Mouse (Mus musculus): ENCODE results near the gene Qdpr. TPM values are rescaled to one million over a fixed set of nuclear protein-coding genes. Genes with fewer than 3 reads are reported as not detected.

Qdpr gene
- total RNA-seq, 2 experiments from 2014 or later = 110 to 138 TPM

DNA sequence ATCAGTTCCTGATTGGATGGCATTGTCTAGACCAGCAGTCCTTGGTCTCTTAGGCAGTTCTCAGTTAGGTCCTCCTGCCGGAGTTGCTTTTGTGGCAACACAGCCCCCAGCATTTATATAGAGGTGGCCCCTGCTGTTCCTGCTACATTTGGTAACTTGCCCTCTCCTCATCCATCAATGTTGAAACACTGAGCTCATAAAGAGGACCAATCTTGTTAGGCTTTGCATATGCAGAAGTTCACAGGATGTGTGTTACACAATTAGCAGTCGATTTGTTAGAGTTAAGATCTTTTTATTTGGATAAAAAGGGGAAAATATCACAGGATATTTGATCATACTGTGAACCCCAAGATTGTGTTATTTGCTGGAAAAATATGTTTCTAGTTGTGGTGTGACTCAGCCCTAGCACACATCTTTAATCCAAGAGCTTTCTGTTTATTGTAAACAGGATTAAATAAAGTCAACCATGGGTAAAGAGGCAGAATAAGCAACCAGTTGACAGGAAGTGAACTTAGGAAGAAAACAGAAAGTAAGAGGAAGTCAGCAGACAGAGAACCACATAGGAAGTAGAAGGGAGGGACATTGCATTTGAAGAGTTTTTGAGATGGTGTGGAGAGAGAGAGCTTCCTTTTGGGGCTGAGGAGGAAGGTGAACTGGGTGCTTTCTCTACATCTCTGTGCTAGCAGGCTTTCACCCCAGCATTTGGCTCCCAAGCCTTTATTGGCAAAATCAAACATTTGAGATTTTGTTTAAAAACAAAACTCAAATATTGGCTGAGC is 65.8 kb downstream of the Qdpr start:
- no peak for DNase-seq

Other genes with a start within 250 kb of the Qdpr start
- not detected for gene Clrn2, start 3.5 kb upstream of the Qdpr start, total RNA-seq (2021)
- 10 to 100 TPM; 72.2 to 76.2 TPM for gene Lap3, start 43.1 kb upstream of the Qdpr start, total RNA-seq (2021)
- gene Med28, start 70.0 kb upstream of the Qdpr start, total RNA-seq (2021) = 100 to 1,000 TPM in 1 of 2 experiments, 10 to 100 TPM in 1; 96.0 to 113 TPM
- under 1 TPM; 0.13 to 0.60 TPM for gene Fam184b, start 189.4 kb upstream of the Qdpr start, total RNA-seq (2021)
- 1 to 10 TPM; 1.8 to 2.7 TPM for gene Ncapg, start 219.7 kb upstream of the Qdpr start, total RNA-seq (2021)